Mouse (Mus musculus) neural tube, embryonic 11.5 days (tissue): ENCODE measurements around the gene Kcnn1. TPM values are rescaled to one million over a fixed set of nuclear protein-coding genes. Genes with fewer than 3 reads are reported as not detected.

ENCODE experiments used
- ATAC-seq: fragments of 200-750 bp; cut with Nextera tagmentation; 2 replicates; pipeline ENCODE4 v1.8.0; 2017; ENCODE audit warnings: moderate number of reproducible peaks, mild to moderate bottlenecking, moderate TSS enrichment, moderate library complexity; ENCODE audit not compliant: insufficient read depth, low FRiP score, low TSS enrichment
- DNase-seq: peaks from one replicate; pipeline ENCODE4 v3.0.0-alpha.2; 2015; ENCODE audit warnings: low spot score
- H3K27ac ChIP-seq: fragments of 300-500 bp; sonication (generic); 2 replicates; pipeline ENCODE4 v1.5.1; 2014; ENCODE audit warnings: low read depth, mild to moderate bottlenecking, low read length
- H3K27me3 ChIP-seq: fragments of 300-500 bp; sonication (generic); 2 replicates; pipeline ENCODE4 v1.6.1; 2014; ENCODE audit warnings: mild to moderate bottlenecking, low read length, mixed read lengths; ENCODE audit not compliant: control insufficient read depth, insufficient read depth
- H3K36me3 ChIP-seq: fragments of 300-500 bp; sonication (generic); 2 replicates; pipeline ENCODE4 v1.6.1; 2014; ENCODE audit warnings: mild to moderate bottlenecking, low read length, moderate library complexity, mixed read lengths; ENCODE audit not compliant: control insufficient read depth, insufficient read depth
- H3K4me1 ChIP-seq: fragments of 300-500 bp; sonication (generic); 2 replicates; pipeline ENCODE4 v1.6.1; 2014; ENCODE audit warnings: low read length, mixed read lengths; ENCODE audit not compliant: control insufficient read depth, insufficient read depth
- H3K4me2 ChIP-seq: fragments of 300-500 bp; sonication (generic); 2 replicates; pipeline ENCODE4 v1.6.1; 2014; ENCODE audit warnings: low read depth, mild to moderate bottlenecking, moderate library complexity
- H3K4me3 ChIP-seq: fragments of 300-500 bp; sonication (generic); 2 replicates; pipeline ENCODE4 v1.5.1; 2014; ENCODE audit warnings: low read depth, low read length
- H3K9ac ChIP-seq: fragments of 300-500 bp; sonication (generic); 2 replicates; pipeline ENCODE4 v1.6.1; 2014; ENCODE audit warnings: mild to moderate bottlenecking, low read length
- H3K9me3 ChIP-seq: fragments of 300-500 bp; sonication (generic); 2 replicates; pipeline ENCODE4 v1.6.1; 2016; ENCODE audit warnings: low read length; ENCODE audit not compliant: control insufficient read depth
- WGBS: fragments of 180-500 bp; shearing (Covaris S2); extraction: QIAGEN DNeasy Blood & Tissue Kit; methylation state at CpG from one replicate; pipeline ENCODE4 v1.1.7; 2014; 5-methylcytosine and 5-hydroxymethylcytosine counted together
- polyA plus RNA-seq: library from polyadenylated mRNA; unstranded; fragments of >200 nt; fragmentation: Nextera tagmentation; extraction: Ambion mirVana; gene quantifications from 2 replicates; pipeline ENCODE4 v1.2.1, GENCODE M21; 2014

The Kcnn1 gene
- polyA plus RNA-seq, 1 experiment from 2014 or later: 14.1 TPM

DNA sequence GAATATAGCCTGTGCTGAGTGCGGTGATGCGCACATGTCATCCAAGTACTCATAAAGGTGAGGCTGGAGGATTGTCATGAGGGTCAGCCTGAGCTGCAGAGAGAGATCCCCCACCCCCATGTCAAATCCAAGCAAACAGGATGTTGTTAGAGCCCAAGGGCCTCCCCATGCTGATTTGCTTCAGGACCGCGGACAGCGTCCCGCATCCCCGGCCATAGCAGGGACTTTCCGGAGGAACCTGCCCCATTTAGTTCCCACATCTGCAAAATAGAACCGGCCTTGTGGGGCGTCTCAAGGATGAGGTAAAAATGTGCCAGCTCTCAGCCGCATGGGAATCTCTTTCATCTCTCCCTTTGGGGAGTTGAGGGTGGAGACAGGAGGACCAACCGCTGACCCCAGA lies 22.6 kb upstream of the Kcnn1 start:
- 17% methylated on average over 12 of the region's 12 CpGs for WGBS
- Histone ChIP-seq H3K27ac (no peak overlapping the region), H3K4me1 (no peaks in the 10 kb centered on the region), H3K4me2 (no peak overlapping the region), H3K36me3 (no peaks in the 10 kb centered on the region), H3K4me3 (no peak overlapping the region), H3K27me3 (peaks cover 2% of the 10 kb centered on the region), H3K9me3 (no peaks in the 10 kb centered on the region), H3K9ac (no peak overlapping the region)
- ATAC-seq (no peak), DNase-seq (peak; percentile 51)

DNA sequence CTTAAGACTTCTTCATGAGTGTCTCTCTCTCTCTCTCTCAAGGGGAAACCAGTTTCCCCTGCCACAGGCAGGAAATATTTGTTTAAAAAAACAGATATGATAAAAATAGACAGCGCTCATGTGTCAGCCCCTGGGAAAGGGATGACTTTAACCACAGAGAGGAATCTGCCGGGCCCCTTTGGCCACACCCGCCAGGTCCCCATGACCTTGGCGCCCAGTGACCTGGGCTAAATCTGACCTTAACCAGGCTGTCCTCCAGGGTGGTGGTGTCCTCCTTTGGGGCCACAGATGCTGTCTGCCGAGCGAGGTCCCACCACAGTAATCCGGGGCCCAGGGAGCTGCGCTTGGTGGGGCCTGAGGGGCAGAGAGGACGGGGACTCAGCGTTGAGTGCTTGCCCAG lies 21.6 kb upstream of the Kcnn1 start:
- Histone ChIP-seq H3K4me2 (no peak overlapping the region), H3K4me1 (no peaks in the 10 kb centered on the region), H3K36me3 (no peaks in the 10 kb centered on the region), H3K27ac (no peak overlapping the region), H3K27me3 (no peaks in the 10 kb centered on the region), H3K4me3 (no peak overlapping the region), H3K9ac (no peak overlapping the region), H3K9me3 (no peaks in the 10 kb centered on the region)
- no peak for DNase-seq
- ATAC-seq: no peak
- WGBS: 86% methylated on average over 10 of the region's 10 CpGs

DNA sequence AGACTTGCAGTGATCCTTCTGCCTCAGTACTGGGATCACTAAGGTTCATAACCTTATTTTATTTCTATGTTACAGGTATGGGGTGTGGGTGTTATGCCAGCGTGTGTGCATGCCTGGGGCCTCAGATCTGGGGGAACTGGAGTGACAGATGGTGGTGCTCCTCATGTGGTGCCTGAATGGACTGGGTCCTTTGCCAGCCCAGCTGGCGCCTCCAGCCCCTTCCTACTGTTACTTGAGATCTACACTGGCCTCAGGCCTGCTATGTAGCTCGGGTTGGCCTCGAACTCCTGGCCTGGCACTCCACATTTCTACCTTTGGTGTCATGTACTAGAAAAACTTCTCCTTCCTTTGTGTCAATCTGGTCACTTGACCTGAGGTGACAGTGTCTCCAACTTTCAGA lies 21.1 kb upstream of the Kcnn1 start:
- H3K4me3 ChIP-seq: no peak overlapping the region
- H3K27ac ChIP-seq: no peak overlapping the region
- H3K4me1 ChIP-seq: no peaks in the 10 kb centered on the region
- DNase-seq (peak; percentile 6), ATAC-seq (no peak)
- no peak overlapping the region for H3K9ac ChIP-seq
- no peaks in the 10 kb centered on the region for H3K27me3 ChIP-seq
- WGBS: 86% methylated on average over 4 of the region's 4 CpGs
- H3K9me3 ChIP-seq: no peaks in the 10 kb centered on the region
- H3K4me2 ChIP-seq: no peak overlapping the region
- no peaks in the 10 kb centered on the region for H3K36me3 ChIP-seq

DNA sequence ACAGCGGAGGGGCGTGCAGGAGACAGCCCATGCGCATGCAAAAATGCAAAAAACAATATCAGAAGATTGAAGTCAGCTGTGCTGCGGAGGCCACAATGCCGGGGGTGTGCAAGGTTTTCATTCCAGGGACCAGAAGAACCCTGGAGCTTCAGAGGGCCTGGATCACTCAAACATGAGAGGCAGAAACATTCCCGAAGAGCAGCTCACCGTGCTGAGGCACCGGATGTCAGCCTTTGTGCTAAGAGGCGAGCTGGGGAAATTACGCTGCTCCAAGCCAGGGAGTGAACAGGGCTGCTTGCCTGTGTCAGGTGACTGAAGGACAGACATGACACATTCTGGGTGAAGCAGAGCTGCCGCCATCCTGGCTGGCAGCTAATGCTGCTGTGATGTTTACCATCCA lies 17.5 kb upstream of the Kcnn1 start:
- WGBS: 35% methylated on average over 11 of the region's 11 CpGs
- Histone ChIP-seq H3K27ac (no peak overlapping the region), H3K4me3 (no peak overlapping the region), H3K9me3 (no peaks in the 10 kb centered on the region), H3K36me3 (no peaks in the 10 kb centered on the region), H3K4me2 (no peak overlapping the region), H3K4me1 (no peaks in the 10 kb centered on the region), H3K9ac (no peak overlapping the region), H3K27me3 (no peaks in the 10 kb centered on the region)
- ATAC-seq (no peak), DNase-seq (no peak)

DNA sequence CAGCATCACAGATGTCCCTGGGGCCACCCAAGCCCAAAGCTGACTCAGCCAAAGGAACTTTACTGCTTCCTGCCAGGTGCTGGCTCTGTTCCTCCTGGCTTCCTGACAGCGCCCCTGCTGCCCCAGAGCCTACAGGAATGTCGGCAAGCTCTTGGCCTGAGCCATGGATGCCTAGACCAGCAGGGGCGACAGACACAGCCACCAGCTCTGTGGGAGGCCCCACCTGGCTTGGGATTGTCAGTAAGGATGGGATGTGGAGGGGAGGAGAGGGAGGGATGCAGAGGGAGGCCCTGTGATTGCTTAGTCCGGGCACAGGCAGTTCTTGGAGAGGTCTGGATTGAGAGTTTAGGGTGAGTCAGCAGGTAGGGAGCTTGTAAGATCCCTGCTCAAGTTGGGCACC lies 17.1 kb upstream of the Kcnn1 start:
- Histone ChIP-seq H3K36me3 (no peaks in the 10 kb centered on the region), H3K4me1 (no peaks in the 10 kb centered on the region), H3K9me3 (no peaks in the 10 kb centered on the region), H3K9ac (no peak overlapping the region), H3K27me3 (no peaks in the 10 kb centered on the region), H3K4me3 (no peak overlapping the region), H3K4me2 (no peak overlapping the region), H3K27ac (no peak overlapping the region)
- DNase-seq (no peak), ATAC-seq (no peak)
- WGBS: 10% methylated on average over 4 of the region's 4 CpGs

DNA sequence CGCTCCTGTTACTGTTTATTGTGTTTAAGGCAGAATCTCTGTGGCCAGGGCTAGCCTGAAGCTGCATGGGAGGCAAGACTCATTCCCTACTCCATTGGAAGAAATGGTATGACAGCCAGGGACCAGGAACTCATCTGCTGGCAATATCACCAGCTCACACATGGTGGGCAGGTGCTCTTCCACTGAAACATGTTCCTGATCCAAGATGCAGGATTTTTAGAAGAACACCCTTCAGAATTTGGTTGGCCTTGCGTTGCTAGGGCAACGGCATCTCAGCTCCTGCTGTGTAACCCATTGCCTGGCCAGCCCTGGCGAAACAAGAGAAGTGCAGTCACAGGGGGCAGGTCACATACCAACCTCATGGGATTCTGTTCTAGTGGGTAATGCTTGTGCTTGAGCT lies 16.4 kb upstream of the Kcnn1 start:
- H3K4me3 ChIP-seq: no peak overlapping the region
- H3K27me3 ChIP-seq: no peaks in the 10 kb centered on the region
- no peaks in the 10 kb centered on the region for H3K4me1 ChIP-seq
- H3K27ac ChIP-seq: no peak overlapping the region
- H3K4me2 ChIP-seq: no peak overlapping the region
- DNase-seq: no peak
- H3K9me3 ChIP-seq: no peaks in the 10 kb centered on the region
- WGBS: 57% methylated on average over 4 of the region's 4 CpGs
- H3K9ac ChIP-seq: no peak overlapping the region
- no peak for ATAC-seq
- no peaks in the 10 kb centered on the region for H3K36me3 ChIP-seq

DNA sequence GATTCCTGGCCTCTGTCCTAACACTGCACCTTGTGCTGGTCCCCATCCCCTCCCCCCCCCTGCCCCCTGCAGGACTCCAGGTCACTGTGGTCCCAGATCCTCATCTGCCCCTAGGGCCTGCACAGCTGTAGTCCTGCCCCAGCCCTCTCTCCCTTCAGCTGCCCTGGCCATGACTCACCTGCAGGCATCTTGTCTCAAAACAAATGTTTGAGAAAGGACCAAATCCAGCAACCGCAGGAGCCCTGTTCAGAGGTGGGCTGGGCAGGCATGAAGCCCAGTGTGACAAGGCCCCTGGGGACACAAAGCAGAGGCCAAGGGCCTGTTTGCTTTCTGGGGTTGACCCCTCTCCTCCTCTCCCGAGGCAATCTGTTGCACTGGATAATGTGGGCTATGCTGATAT lies 15.1 kb upstream of the Kcnn1 start:
- Histone ChIP-seq H3K9ac (no peak overlapping the region), H3K36me3 (no peaks in the 10 kb centered on the region), H3K4me3 (no peak overlapping the region), H3K27me3 (no peaks in the 10 kb centered on the region), H3K27ac (no peak overlapping the region), H3K4me1 (no peaks in the 10 kb centered on the region), H3K4me2 (no peak overlapping the region), H3K9me3 (no peaks in the 10 kb centered on the region)
- DNase-seq: no peak
- WGBS: 60% methylated on average over 2 of the region's 2 CpGs
- ATAC-seq: no peak

DNA sequence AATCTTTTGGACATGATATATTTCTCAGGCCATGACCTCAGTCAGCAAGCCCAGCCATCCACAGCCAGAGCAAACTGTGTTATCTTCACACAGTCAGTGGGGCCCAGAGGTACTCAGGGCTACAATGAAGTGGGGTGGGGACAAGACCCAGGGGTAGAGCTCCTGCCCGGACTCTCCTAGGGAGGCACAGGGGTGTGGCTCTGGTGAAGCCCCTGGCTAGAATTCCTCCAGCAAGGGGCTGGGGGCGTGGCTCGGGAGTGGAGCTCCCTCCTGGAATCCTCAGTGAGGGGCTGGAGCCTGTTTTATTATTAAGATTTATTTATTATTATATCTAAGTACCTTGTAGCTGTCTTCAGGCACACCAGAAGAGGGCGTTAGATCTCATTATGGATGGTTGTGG lies 13.3 kb upstream of the Kcnn1 start:
- no peaks in the 10 kb centered on the region for H3K36me3 ChIP-seq
- no peak overlapping the region for H3K9ac ChIP-seq
- no peaks in the 10 kb centered on the region for H3K9me3 ChIP-seq
- H3K4me1 ChIP-seq: 0 out of 2 replicates have a peak, but pooled peaks cover 3% of the 10 kb centered on the region
- no peak for ATAC-seq
- H3K4me3 ChIP-seq: no peak overlapping the region
- WGBS: 64% methylated on average over 4 of the region's 4 CpGs
- H3K27ac ChIP-seq: no peak overlapping the region
- peak; percentile 7 for DNase-seq
- no peaks in the 10 kb centered on the region for H3K27me3 ChIP-seq
- H3K4me2 ChIP-seq: no peak overlapping the region

DNA sequence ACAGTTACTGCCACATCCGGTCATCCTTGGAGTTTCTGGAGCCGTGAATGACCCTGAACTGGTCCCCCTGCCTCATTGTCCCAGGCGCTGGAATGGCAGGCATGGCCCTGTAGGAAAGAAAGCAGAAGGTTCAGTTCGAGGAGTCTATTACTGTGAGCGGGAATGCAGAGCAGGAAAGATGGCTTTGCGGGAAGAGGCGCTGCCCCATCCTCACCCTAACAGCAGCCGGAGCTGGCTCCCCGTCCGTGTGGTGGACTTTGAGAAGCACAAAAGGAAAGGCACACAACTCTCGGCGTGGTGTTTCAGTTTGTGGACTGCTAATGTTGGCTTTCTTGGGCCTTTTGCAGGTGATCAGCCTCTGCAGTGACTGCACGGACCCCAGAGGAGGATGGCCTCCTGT lies 11.4 kb upstream of the Kcnn1 start:
- Histone ChIP-seq H3K4me2 (no peak overlapping the region), H3K4me1 (0 out of 2 replicates have a peak, but pooled peaks cover 3% of the 10 kb centered on the region), H3K4me3 (no peak overlapping the region), H3K27me3 (no peaks in the 10 kb centered on the region), H3K9ac (no peak overlapping the region), H3K27ac (no peak overlapping the region), H3K9me3 (no peaks in the 10 kb centered on the region), H3K36me3 (no peaks in the 10 kb centered on the region)
- DNase-seq: no peak
- ATAC-seq: no peak
- 91% methylated on average over 13 of the region's 13 CpGs for WGBS
